Mouse (Mus musculus) embryo, embryonic 11 days (tissue): ENCODE results near the gene Raf1.

ENCODE experiments used
- DNase-seq: peaks from one replicate; pipeline ENCODE4 v3.0.0-alpha.2; 2015

Raf1 gene

GRCm38 (mm10) chr6:115610301-115610700 lies 66.1 kb downstream of the Raf1 start:
- DNase-seq, result no peak

- DNase-seq, result peak; percentile 44
Observed at GRCm38 (mm10) chr6:115609121-115609520, 67.3 kb downstream of the Raf1 start.

GRCm38 (mm10) chr6:115607429-115607828 lies 69.0 kb downstream of the Raf1 start:
- DNase-seq, result no peak

DNA sequence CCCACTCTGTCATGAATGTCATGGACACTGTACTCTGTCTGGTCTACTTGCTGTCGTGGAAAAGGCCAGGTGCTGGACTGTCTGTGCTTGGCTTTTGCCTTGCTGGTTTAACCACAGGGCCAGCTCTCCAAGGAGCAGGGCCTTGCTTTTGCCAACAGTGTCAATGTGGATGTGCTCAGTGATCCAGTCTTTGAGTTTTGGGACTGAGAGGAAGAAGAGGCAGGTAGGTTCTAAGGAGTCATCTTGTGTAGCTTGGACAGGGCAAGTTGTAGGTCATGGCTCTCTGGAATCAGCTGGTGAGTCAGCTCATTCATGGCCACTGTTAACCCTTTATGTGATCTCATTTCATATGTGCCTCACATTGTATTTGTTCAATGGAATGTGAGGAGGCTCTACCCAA lies 70.0 kb downstream of the Raf1 start:
- no peak for DNase-seq

- DNase-seq, result peak; percentile 90
Observed at GRCm38 (mm10) chr6:115601715-115602523, 74.5 kb downstream of the Raf1 start, which contains the start of gene Mkrn2. TSS of gene Mkrn2 (plus strand) at chr6:115601902.

GRCm38 (mm10) chr6:115601322-115601714 lies 75.1 kb downstream of the Raf1 start:
- no peak for DNase-seq

- DNase-seq, result no peak
Observed at GRCm38 (mm10) chr6:115595667-115596066, 80.8 kb downstream of the Raf1 start.

DNA sequence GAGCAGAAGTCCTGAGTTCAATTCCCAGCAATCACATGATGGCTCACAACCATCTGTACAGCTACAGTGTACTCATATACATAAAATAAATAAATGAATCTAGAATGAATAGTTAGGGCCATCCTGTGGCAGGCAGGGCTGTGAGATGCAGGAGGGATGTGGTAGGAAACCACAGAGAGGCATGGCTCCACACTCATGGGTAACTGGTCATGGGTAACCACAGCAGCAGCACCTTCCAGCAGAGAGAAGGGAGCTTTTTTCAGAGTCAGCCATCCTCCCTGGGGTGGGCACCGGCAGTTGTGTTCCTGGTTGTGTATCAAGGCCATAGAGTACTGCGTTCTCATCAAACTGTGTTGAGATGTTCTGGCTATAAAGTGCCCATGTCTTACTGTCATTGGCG lies 82.0 kb downstream of the Raf1 start:
- DNase-seq, result no peak

DNA sequence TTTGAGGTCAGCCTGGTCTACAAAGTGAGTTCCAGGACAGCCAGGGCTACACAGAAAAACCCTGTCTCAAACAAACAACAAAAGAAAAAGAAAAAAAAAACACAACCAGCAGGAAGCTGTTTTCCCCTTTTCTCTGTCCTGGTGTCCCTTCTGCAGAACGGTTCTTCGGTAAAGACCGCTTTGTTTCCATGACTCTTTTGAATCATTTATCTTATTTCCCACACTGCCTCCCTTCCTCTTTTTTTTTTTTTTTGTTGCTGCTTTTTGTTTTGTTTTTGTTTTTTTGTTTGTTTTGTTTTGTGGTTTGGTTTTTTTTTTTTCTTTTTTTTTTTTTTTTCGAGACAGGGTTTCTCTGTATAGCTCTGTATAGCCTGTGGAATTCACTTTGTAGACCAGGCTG lies 83.2 kb downstream of the Raf1 start:
- no peak for DNase-seq

DNA sequence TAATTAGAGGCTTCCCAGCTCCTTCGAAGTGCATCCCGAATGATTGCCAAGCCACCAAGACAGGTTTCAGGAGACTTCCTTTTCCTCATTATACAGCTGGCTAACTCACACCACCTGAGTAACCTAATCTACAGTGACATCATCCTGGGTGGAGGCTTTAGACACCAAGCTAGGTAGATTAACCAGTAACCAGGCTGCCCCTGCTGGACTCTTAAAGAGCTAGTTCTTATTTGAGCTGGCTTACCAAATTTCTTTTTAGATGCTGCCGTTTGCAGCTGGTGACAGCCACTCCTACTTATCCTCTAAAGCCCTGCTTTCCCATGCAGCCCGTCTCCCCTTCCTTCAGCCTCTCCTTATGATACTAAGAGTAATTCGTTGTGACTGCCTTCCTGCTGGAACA lies 84.0 kb downstream of the Raf1 start, which contains the start of gene Mkrn2os:
Gene Mkrn2os (minus strand): TSS at position 119 of the 400 bp plus-strand sequence.
- no peak for DNase-seq

GRCm38 (mm10) chr6:115591692-115592359 lies 84.6 kb downstream of the Raf1 start:
- no peak for DNase-seq

- DNase-seq, result no peak
Observed at GRCm38 (mm10) chr6:115586321-115586720, 90.1 kb downstream of the Raf1 start.

- no peak for DNase-seq
Observed at GRCm38 (mm10) chr6:115584176-115584575, 92.3 kb downstream of the Raf1 start.

GRCm38 (mm10) chr6:115583430-115584125 lies 92.9 kb downstream of the Raf1 start:
- DNase-seq, result no peak

GRCm38 (mm10) chr6:115582328-115583115 lies 93.9 kb downstream of the Raf1 start:
- no peak for DNase-seq

DNA sequence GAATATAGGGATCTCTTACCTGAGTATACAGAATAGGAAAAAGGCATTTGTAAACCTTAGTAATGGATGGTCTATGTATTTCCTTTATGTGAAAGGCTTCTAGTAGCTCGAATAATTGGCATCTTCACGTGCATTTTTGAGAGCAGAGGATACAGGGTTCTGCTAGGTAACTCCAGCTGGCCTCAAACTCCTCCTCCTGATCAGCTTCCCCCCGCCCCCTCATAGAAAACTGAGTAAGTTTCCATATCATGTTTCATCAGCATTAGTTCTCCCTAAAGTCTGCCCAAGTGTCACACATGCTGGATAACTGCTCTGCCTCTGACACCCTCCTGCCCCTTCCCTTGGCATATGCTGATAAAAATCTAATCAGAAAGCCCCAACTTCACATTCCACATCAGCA lies 95.6 kb downstream of the Raf1 start:
- DNase-seq, result no peak

DNA sequence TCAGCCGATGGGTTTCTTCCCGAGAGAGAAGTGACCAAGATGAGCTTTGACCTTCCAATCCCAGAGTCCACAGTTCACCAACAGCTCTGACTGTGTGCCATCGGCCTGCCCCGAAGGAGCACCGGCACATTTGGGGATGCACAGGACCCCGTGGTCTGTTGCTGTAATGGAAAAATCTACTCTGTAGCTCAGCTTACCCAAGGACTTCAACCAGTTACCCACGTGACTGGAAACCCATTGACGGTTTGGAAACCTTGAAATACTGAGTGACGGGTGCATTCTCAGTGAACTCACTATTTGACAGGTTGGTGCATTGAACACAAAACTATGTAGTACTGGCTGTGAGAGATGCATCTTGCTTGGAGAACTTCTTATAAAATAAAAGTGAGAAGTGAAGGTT lies 98.5 kb downstream of the Raf1 start:
- DNase-seq, result no peak

GRCm38 (mm10) chr6:115577407-115577806 lies 99.0 kb downstream of the Raf1 start:
- no peak for DNase-seq

DNA sequence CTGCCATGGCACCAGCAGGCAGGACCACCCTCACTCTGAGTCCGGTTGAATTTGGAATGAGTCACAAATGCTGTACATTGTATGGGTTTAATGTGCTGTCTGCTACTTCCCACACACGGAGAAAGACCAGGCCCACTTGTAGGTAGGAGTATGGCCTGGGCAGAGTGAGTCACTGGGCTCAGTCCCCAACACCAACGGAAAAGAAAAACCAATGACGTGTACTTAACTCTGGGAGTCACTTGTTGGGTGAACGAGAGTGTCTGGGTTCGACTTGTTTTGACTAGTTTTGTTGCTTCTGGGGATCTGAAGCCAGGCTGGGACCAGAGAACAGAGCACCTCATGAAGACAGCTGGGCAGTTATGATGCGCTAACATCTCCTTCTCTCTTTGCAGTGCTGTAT lies 102.3 kb downstream of the Raf1 start:
- no peak for DNase-seq
